Mouse (Mus musculus) limb, embryonic 14.5 days (tissue): ENCODE data around the gene Fam219a. TPM values are rescaled to one million over a fixed set of nuclear protein-coding genes. Genes with fewer than 3 reads are reported as not detected.

Source experiments
- ATAC-seq: fragments of 200-750 bp; cut with Nextera tagmentation; 2 replicates; pipeline ENCODE4 v1.8.0; 2017; ENCODE audit warnings: low read depth, moderate number of reproducible peaks, moderate TSS enrichment; ENCODE audit not compliant: low FRiP score
- DNase-seq: peaks from one replicate; pipeline ENCODE4 v3.0.0-alpha.2; 2015; ENCODE audit warnings: low spot score
- H3K27ac ChIP-seq: fragments of 300-500 bp; sonication (generic); replicated peaks from 2 replicates; pipeline ENCODE4 v1.5.1; 2014; ENCODE audit warnings: low read depth, mild to moderate bottlenecking, low read length, moderate library complexity, mixed read lengths
- H3K27me3 ChIP-seq: fragments of 300-500 bp; sonication (generic); 2 replicates; pipeline ENCODE4 v1.6.1; 2014; ENCODE audit warnings: low read length, mixed read lengths; ENCODE audit not compliant: control insufficient read depth, insufficient read depth
- H3K36me3 ChIP-seq: fragments of 300-500 bp; sonication (generic); 2 replicates; pipeline ENCODE4 v1.6.1; 2014; ENCODE audit warnings: mild to moderate bottlenecking, low read length, moderate library complexity, mixed read lengths; ENCODE audit not compliant: control insufficient read depth, insufficient read depth
- H3K4me1 ChIP-seq: fragments of 300-500 bp; sonication (generic); 2 replicates; pipeline ENCODE4 v1.6.1; 2014; ENCODE audit warnings: antibody characterized with exemption, low read length, mixed read lengths; ENCODE audit not compliant: control insufficient read depth, insufficient read depth
- H3K4me2 ChIP-seq: fragments of 300-500 bp; sonication (generic); replicated peaks from 2 replicates; pipeline ENCODE4 v1.6.1; 2014; ENCODE audit warnings: low read depth, mild to moderate bottlenecking, low read length, moderate library complexity; ENCODE audit not compliant: severe bottlenecking
- H3K4me3 ChIP-seq: fragments of 300-500 bp; sonication (generic); replicated peaks from 2 replicates; pipeline ENCODE4 v1.5.1; 2014; ENCODE audit warnings: low read length
- H3K9ac ChIP-seq: fragments of 300-500 bp; sonication (generic); 2 replicates; pipeline ENCODE4 v1.6.1; 2014; ENCODE audit warnings: mild to moderate bottlenecking, low read depth, low read length, moderate library complexity; ENCODE audit not compliant: severe bottlenecking
- H3K9me3 ChIP-seq: fragments of 300-500 bp; sonication (generic); 2 replicates; pipeline ENCODE4 v1.6.1; 2016; ENCODE audit warnings: low read length; ENCODE audit not compliant: control insufficient read depth
- POLR2A ChIP-seq: fragments of 200-500 bp; IDR thresholded peaks from 2 replicates; pipeline ENCODE4 v1.8.0; 2012; ENCODE audit warnings: inconsistent platforms, mild to moderate bottlenecking, moderate library complexity, borderline replicate concordance; ENCODE audit not compliant: insufficient read depth, insufficient read length; ENCODE audit errors: extremely low read depth
- WGBS: fragments of 180-500 bp; shearing (Covaris S2); extraction: QIAGEN DNeasy Blood & Tissue Kit; methylation state at CpG from one replicate; pipeline ENCODE4 v1.1.7; 2014; 5-methylcytosine and 5-hydroxymethylcytosine counted together
- polyA plus RNA-seq, 2 experiments: library from polyadenylated mRNA; depleted of rRNA in 1 of 2; stranded (reverse) in 1 of 2; unstranded in 1 of 2; fragments of >200 nt; fragmentation: Nextera tagmentation in 1 of 2; extraction: Ambion mirVana in 1 of 2; gene quantifications; 2 replicates each; pipeline versions ENCODE4 v1.2.1 to v1.2.3; 2012 to 2014

The Fam219a gene
- polyA plus RNA-seq, 2 experiments: 2.4 to 13.7 TPM

GRCm38 (mm10) chr4:41553116-41553515, 16.2 kb downstream of the Fam219a start:
- Histone ChIP-seq H3K27ac (no peak overlapping the region), H3K4me3 (no peak overlapping the region), H3K36me3 (no peaks in the 10 kb centered on the region), H3K4me1 (no peaks in the 10 kb centered on the region), H3K4me2 (no peak overlapping the region), H3K9ac (no peak overlapping the region), H3K9me3 (no peaks in the 10 kb centered on the region), H3K27me3 (no peaks in the 10 kb centered on the region; the same call in 1 of the 2 replicates)
- ATAC-seq (no peak), DNase-seq (no peak)
- 51% methylated on average over 11 of the region's 11 CpGs for WGBS
- no peak for TF ChIP-seq POLR2A

- Histone ChIP-seq H3K27ac (no peak overlapping the region), H3K9ac (no peak overlapping the region), H3K4me3 (no peak overlapping the region), H3K9me3 (no peaks in the 10 kb centered on the region), H3K4me1 (no peaks in the 10 kb centered on the region), H3K36me3 (no peaks in the 10 kb centered on the region), H3K27me3 (no peaks in the 10 kb centered on the region; the same call in 1 of the 2 replicates), H3K4me2 (no peak overlapping the region)
- WGBS: 15% methylated on average over 6 of the region's 6 CpGs
- DNase-seq (peak; percentile 79), ATAC-seq (no peak)
- no peak for TF ChIP-seq POLR2A
These were observed 16.8 kb downstream of the Fam219a start for GRCm38 (mm10) chr4:41552529-41552928.

GRCm38 (mm10) chr4:41547086-41547485, 22.3 kb downstream of the Fam219a start:
- Histone ChIP-seq H3K4me1 (no peaks in the 10 kb centered on the region), H3K27ac (no peak overlapping the region), H3K9me3 (no peaks in the 10 kb centered on the region), H3K4me2 (no peak overlapping the region), H3K36me3 (no peaks in the 10 kb centered on the region), H3K27me3 (no peaks in the 10 kb centered on the region; the same call in 1 of the 2 replicates), H3K9ac (no peak overlapping the region), H3K4me3 (no peak overlapping the region)
- WGBS: 64% methylated on average over 1 of the region's 1 CpGs
- TF ChIP-seq POLR2A: no peak
- ATAC-seq (no peak), DNase-seq (no peak)

- no peak overlapping the region for H3K9ac ChIP-seq
- peak; percentile 58 for DNase-seq
- H3K36me3 ChIP-seq: no peaks in the 10 kb centered on the region
- H3K27me3 ChIP-seq: no peaks in the 10 kb centered on the region
- H3K4me2 ChIP-seq: no peak overlapping the region
- 17% methylated on average over 8 of the region's 8 CpGs for WGBS
- H3K9me3 ChIP-seq: no peaks in the 10 kb centered on the region
- no peak overlapping the region for H3K27ac ChIP-seq
- H3K4me1 ChIP-seq: no peaks in the 10 kb centered on the region
- no peak for ATAC-seq
- no peak overlapping the region for H3K4me3 ChIP-seq
- no peak for TF ChIP-seq POLR2A
These were observed 23.4 kb downstream of the Fam219a start for GRCm38 (mm10) chr4:41545985-41546384.

GRCm38 (mm10) chr4:41542136-41542535, 27.2 kb downstream of the Fam219a start:
- ATAC-seq (no peak), DNase-seq (no peak)
- H3K36me3 ChIP-seq: no peaks in the 10 kb centered on the region
- no peak overlapping the region for H3K27ac ChIP-seq
- no peaks in the 10 kb centered on the region for H3K9me3 ChIP-seq
- no peak overlapping the region for H3K9ac ChIP-seq
- H3K27me3 ChIP-seq: no peaks in the 10 kb centered on the region
- H3K4me2 ChIP-seq: no peak overlapping the region
- no peak overlapping the region for H3K4me3 ChIP-seq
- WGBS: 74% methylated on average over 8 of the region's 8 CpGs
- no peak for TF ChIP-seq POLR2A
- H3K4me1 ChIP-seq: no peaks in the 10 kb centered on the region

- H3K9me3 ChIP-seq: no peaks in the 10 kb centered on the region
- DNase-seq: no peak
- no peak overlapping the region for H3K4me3 ChIP-seq
- no peak overlapping the region for H3K27ac ChIP-seq
- H3K36me3 ChIP-seq: no peaks in the 10 kb centered on the region
- WGBS: 67% methylated on average over 5 of the region's 5 CpGs
- TF ChIP-seq POLR2A: no peak
- no peaks in the 10 kb centered on the region for H3K4me1 ChIP-seq
- H3K4me2 ChIP-seq: no peak overlapping the region
- H3K27me3 ChIP-seq: no peaks in the 10 kb centered on the region
- ATAC-seq: no peak
- H3K9ac ChIP-seq: no peak overlapping the region
These were observed 34.5 kb downstream of the Fam219a start for GRCm38 (mm10) chr4:41534866-41535265.
